Mouse (Mus musculus): ENCODE data around the gene Treh.
A peak's percentile ranks its signal among the peaks of the same experiment; 100 is the strongest.

Gene Treh

GRCm38 (mm10) chr9:44678288-44678871 lies 5.3 kb downstream of the Treh start:
- DNase-seq (ENCODE audit: low spot score) = no peak

GRCm38 (mm10) chr9:44679565-44679964 lies 6.5 kb downstream of the Treh start:
- no peak for DNase-seq (ENCODE audit: low spot score)

- no peak for DNase-seq (ENCODE audit: low spot score)
Observed at GRCm38 (mm10) chr9:44683046-44683445, 10.0 kb downstream of the Treh start.

- peak; percentile 88 for DNase-seq (ENCODE audit: low spot score)
Observed at GRCm38 (mm10) chr9:44685346-44686330, 12.6 kb downstream of the Treh start.

DNA sequence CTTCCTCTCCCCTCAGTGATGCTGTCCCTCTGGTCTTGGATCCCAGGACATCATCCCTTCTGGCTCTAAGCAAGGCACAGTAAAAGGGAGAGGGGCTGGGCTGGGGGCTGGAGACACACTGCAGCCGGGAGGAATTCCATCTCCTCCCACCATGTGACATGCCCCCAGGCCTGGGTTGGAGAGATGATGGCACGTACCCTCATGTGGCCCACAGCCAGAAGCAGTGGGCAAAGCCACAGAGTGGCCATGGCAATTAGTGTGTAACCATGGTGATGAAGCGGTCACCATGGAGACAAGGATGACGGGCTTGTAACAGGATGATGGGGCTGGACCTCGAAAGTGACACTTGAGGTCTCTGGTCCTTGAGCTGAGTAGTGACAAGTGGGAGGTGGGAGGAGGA lies 13.6 kb downstream of the Treh start:
- DNase-seq (ENCODE audit: low spot score) = no peak

- DNase-seq (ENCODE audit: low spot score) = no peak
Observed at GRCm38 (mm10) chr9:44688013-44688412, 15.0 kb downstream of the Treh start.

DNA sequence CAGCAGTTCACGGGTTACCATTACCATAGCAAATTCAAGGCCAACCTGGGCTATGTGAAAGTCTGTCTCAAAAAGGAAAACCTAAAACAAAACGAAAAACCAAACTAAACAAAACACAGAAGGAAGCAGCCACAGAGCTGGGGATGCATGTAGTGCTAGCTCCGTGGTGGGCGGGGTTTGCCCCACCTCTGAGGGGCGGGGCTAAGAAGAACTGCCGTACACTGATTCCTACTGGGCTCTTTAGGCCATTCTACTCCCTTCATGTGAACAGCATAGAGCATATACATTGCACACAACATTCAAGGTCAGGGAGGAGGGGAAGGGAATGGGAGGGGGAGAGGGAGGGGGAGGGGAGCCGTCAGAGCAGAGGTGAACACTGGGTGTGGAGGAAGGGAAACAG lies 17.6 kb downstream of the Treh start:
- DNase-seq (ENCODE audit: low spot score) = no peak

DNA sequence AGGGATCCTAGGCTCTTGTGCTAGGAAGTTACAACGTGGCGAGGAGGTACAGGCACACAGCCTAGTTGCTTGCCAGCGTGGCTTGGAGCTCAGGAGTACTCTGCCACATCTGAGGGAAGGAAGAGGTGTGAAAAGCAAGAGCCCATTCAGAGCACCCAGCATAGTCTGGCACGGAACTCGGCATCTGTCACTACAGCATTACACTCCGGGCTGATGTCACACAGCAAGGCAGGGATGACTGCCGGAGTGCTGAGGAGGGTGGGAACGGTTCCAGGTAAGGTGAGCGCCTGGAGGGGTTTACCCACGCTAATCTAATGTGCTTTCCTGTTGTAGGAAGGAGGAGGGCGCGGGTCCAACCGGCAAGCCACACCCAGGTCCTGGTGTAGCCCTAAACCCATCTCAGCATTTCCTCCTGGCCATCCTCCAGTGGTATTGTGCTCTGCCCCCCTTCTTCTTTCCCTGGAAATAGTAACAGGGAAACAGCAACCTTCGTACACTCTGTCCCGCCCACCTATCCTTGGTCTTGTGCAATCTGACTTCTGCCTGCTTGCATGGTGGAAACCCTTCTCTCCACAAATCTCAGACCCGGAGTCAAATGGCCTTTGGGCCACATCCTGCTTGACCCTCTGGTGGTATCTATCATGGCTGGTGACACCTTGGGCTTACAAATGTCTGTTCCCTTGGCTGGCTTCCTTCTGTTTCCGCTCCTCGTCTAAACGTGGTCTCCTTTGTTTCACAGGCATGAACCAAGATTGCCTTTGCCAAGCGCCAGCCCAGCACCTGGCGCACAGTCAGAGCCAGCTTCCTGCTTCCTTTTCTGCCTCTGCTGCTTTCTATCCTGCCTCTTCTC lies 18.9 kb downstream of the Treh start:
- no peak for DNase-seq (ENCODE audit: low spot score)

DNA sequence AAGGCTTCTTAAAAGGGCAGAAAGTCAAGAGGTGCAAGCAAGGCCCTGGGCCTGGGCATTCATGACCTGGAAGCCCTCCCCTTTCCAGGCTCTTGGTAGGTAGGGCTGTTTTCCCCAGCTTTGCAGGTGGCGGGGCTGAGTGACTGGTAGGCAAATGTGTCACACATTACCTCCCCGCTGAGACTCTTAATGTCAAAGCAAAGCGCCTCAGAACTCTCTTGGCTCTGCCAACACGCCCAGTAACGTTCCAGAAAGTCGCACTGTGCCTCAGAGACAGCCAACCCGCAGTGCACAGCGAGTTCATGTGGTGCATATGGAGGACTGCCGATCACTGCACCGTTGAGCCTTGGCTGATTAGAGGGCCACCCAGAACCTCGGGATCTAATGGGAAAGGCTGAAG lies 20.0 kb downstream of the Treh start:
- DNase-seq (ENCODE audit: low spot score) = no peak

GRCm38 (mm10) chr9:44697866-44698265 lies 24.8 kb downstream of the Treh start:
- DNase-seq (ENCODE audit: low spot score) = no peak

DNA sequence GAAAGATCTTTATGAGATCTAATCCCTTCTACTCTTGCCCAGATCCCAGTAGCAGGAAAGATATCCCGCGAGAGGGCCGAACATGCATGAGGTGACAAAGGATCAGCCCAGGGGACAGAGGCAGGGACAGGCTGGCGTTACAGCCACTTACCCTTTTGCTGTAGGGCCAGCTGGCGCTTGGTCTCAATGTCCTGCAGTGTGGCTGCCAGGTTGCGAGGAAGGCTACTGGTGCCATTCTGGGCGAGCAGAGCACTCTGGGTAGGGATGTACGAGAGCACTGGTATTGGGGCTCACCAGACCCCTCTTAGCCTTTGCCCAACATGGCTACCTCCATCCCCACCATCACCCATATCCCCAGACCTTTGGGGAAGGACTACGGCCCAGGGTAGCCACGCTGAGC lies 26.2 kb downstream of the Treh start:
- DNase-seq (ENCODE audit: low spot score) = no peak

- no peak for DNase-seq (ENCODE audit: low spot score)
Observed at GRCm38 (mm10) chr9:44699730-44700129, 26.7 kb downstream of the Treh start.

- no peak for DNase-seq (ENCODE audit: low spot score)
Observed at GRCm38 (mm10) chr9:44707749-44708428, 34.9 kb downstream of the Treh start.

DNA sequence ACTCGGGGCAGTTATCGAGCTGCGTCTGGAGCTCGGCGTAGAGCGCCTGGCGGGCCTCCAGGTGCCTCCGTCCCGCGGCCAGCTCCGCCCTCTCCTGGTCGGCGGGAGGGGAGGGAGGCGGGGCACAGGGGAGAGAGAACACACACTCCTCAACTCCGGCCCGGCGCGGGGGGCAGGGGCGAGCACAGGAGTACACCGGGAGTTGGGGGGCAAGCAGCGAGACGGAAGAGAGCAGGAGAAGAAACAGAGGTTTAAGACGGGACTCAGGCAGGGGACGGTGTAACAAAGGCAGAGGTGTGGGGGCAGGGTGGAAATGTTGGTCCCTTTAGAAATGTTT lies 35.4 kb downstream of the Treh start:
- DNase-seq (ENCODE audit: low spot score) = peak; percentile 92

DNA sequence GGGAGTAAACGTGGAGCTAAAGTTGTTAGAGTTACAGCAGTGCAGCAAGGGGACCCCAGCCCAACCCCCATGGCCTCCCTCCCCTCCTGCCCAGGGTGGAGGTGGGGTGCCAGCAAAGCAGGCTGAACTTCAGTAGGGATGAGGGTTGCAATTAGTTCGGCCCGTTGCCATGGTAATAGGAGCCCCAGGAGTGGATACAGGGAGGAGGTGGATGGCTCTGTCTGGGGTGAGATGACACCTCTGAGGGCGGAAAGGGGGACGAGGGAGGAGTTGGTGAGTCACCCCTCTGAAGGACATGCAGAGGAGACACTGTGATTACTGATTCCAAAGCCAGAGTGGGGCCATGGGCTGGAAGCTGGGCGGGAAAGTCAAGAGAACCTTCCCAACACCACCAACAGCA lies 35.9 kb downstream of the Treh start:
- no peak for DNase-seq (ENCODE audit: low spot score)

- peak; percentile 65 for DNase-seq (ENCODE audit: low spot score)
Observed at GRCm38 (mm10) chr9:44709600-44709999, 36.6 kb downstream of the Treh start.

DNA sequence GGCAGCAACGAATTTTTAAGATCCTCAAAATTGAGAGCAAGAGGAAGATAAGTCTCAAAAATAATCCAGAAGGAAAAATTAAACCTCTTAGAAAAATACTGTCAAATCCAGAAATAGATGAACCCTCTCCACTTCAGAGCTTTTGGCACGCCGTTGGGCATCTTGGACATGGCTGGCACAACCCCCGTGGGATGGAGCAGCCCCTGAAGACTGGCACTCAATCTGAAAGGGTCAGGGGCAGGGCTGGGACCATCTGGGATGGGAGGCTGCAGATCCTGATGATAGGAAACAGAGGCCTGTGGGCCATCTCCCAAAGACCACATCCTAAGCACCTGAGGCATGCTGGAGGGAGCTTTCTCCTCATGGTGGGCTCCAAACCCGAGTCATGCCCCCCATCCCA lies 37.2 kb downstream of the Treh start:
- no peak for DNase-seq (ENCODE audit: low spot score)

GRCm38 (mm10) chr9:44711602-44712001 lies 38.6 kb downstream of the Treh start:
- no peak for DNase-seq (ENCODE audit: low spot score)

DNA sequence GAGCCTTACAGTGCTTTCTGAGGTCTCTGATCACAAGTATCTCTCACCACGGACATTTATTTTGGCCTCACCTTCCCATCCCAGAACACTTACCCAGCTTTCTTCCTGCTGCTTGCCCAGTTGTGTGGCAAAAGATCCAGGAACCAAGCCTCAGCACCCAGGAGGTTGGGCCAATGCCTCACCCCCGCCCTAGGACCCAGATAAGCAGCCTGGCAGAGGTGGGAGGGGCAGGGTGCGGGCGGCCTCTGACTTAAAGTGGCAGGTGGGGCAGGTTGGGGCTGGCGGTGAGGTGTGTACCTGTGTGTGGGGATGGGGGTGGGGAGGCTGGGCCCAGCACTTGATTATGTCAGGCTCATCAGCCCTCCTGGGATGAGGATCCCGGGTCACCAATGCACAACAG lies 40.0 kb downstream of the Treh start:
- no peak for DNase-seq (ENCODE audit: low spot score)

- no peak for DNase-seq (ENCODE audit: low spot score)
Observed at GRCm38 (mm10) chr9:44713574-44713973, 40.5 kb downstream of the Treh start.

GRCm38 (mm10) chr9:44715109-44715508 lies 42.1 kb downstream of the Treh start:
- DNase-seq (ENCODE audit: low spot score) = no peak

DNA sequence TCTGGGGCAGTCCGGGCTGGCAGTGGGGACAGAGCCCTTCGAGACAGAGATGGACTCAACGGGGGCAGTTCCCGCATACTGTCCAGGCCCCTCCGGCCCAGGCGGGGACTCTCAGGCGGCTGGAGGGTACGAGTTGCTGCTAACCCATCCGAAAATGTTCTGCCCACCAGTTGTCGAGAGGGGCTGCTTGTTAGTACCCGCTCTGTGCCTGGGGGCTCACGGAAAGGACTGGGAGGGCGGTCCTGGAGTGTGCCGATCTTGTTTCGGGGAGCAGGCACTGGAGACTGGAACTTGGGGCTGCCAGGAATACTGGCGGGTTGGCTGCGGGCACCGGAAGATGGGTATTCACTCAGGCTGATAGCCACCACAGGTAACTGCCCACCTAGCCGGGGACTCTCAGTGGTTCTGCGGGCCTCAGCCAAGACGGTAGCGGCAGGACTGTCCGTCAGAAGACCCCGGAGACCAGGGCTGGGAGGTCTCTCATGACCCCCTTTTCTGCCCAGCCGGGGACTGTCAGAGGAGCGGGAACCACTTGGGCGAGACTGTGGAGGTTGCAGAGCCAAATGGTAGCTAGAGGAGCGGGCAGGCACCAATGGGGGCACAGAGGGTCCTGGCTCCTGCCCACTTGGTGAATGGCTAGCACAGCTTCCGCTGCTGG lies 42.8 kb downstream of the Treh start:
- DNase-seq (ENCODE audit: low spot score) = no peak

All from testis, postnatal 10 days (tissue).